Mouse (Mus musculus) duodenum, adult 2 months (tissue): Measurements from ENCODE around the gene Yif1a. TPM values are rescaled to one million over a fixed set of nuclear protein-coding genes. Genes with fewer than 3 reads are reported as not detected.

Source experiments
- polyA plus RNA-seq: library from polyadenylated mRNA; depleted of rRNA; stranded (reverse); fragments of >200 nt; gene quantifications from 2 replicates; pipeline ENCODE4 v1.2.3, GENCODE M21; 2012; ENCODE audit warnings: low replicate concordance; rRNA removed

Gene Yif1a
- polyA plus RNA-seq, result 254 and 407 TPM in 2 replicates

DNA sequence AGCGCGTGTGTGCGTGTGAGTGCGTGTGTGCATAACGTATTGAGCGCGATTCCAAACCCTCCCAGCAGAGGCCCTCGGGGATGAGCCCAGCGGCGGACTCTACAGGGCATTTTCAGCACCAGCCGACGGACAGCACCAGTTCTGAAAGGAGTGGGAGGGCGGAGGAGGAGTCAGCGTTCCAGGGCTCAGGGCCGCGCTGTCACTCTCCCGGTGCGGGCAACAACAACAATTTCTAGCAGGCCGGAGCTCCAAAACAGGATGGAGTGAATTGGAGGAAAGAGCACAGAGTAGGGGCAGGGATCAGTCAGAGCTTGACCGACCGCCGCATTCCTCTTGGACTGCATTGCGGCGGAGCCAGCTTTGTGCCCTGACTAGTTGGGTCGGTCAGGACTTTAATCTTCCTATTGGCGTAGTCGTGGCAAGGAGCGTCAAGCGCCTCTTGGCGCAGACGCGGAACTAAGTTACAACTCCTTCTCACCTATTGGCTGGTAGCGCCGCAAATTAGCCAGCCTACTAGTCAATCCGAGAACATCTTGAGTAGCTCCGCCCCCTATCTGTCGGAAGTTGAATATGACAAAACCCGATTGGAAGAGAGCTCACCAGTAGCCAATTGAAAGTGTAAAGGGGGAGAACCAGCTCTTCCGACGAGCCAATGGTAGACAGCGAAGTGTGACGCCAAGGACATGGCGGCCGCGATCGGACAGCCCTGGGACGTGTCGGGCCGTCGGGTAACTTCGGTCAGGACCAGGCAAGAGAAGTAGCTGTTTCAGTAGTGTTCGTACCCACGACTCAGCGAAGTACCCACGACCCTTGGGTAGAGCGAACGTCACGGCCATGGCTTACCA is at the start of gene Yif1a:
Gene Yif1a, plus strand, starts transcription at position 655 of the 845 bp plus-strand sequence.

GRCm38 (mm10) chr19:5038709-5039156 is 49.6 kb upstream of the Yif1a start, which contains the start of the genes B4gat1 and AC124502.3:
TSS of gene B4gat1 (plus strand) at chr19:5038826.
TSS of gene AC124502.3 (plus strand) at chr19:5038891.

DNA sequence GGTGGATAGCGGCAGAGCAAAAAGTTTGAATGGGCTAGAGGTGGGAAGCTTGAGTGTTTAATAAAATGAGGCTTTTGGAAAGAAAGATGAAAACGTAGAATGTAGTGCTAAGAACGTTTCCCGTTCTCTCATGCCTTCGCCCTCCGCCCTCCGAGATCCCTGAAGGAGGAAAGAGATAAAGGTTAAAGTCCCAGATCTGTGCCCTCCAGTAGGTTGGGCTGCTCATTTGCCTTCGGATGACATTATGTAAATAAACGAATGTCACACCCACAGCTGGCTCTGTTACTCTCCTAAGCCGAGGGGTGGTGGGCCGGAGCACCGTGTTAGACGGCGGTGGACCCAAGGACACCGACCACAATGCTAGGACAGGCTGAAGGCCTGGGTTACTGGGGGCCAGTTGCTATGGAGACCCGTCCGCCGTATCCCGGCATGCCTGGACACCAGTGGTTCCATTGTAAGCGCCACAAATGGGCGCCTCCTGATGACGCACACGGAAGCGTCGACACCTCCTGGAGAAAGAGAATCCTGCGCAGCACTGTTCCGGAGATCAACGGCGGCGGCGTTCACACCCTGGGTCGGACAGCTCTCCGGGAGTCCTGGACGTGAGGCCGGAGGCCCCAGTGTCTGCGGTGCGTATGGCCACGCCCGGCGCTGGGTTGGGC is 47.3 kb upstream of the Yif1a start, which contains the start of gene Brms1:
Gene Brms1, plus strand, starts transcription at position 493 of the 662 bp plus-strand sequence.

DNA sequence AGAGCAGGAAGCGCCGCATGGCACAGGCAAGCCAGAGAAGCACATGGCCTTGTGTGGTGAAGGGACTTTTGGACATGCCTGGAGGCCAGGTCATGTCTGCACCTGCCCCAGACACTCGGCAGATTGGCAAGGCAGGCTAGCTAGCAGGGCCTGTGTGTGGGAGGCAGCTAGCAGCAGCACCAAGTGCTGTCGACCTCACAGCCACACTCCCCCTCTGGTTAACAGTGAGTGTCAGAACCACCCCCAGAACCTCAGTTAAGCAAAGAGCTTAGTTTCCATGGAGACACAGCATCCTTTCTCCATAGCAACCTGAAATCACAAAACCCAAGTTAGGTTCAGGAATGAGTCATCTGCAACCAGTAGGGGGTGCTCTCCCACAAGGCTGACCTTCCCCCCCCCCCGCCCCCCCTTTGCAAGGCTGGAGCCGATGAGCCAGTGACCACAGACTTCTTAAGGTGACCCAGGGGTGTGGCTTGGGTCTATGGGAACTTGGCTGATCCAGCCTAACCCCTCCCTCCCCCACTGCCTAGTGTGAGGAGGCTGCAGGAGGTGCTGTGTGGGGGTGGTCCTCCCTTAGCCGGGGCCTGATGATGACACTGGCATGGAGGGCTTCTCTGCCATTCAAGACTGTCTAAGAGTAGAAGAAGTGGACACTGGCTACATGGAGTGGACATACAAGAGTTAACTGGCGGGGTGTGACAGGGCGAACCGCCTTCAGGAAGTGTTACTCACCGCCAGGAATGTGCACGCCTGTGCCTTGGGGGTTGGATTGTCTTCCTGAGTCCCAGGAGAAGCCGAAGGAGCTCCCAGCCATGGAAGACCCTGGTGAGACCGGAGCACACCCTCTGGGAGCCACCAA is 38.1 kb upstream of the Yif1a start, which contains the start of gene Rin1:
Gene Rin1, plus strand, starts transcription at position 435 of the 859 bp plus-strand sequence.

GRCm38 (mm10) chr19:5067867-5068569 is 20.3 kb upstream of the Yif1a start, which contains the start of gene Cd248:
TSS of gene Cd248 (plus strand) at chr19:5068078.

DNA sequence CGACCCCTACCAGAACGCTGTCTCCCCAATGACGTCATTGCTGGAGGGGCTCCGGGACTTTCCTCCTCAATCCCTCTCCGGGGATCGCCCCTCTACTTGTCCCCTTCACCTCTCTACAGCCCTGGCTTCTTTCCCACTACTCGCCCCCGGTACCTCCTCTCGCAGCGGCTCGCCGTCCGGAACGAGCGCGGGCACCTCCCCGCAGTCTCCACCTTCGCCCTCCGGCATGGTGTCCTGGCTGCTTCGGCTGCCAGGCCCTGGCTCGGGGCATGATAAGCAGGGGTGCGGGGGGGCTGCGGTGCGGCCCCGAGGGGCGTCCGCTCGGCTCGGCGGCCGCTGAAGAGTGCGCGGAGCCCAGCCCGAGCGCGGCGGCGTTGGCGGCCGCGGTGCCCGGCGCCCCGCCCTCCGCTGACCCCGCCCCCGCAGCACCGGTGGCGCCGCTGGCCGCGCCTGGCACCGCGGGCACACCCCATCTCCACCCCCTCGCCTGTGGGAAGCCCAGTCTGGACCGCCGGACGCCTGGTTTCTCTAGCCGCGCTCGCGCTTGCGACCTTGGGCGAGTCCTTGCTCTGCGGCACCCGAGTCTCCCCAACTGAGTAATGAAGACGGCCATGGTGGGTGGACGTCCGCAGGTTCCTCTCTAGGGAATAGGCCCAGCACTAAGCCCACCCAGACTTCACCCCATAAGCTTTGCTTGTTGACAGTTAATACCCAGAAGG is 3.0 kb upstream of the Yif1a start, which contains the start of gene Tmem151a:
Gene Tmem151a, minus strand, starts transcription at position 387 of the 719 bp plus-strand sequence.

DNA sequence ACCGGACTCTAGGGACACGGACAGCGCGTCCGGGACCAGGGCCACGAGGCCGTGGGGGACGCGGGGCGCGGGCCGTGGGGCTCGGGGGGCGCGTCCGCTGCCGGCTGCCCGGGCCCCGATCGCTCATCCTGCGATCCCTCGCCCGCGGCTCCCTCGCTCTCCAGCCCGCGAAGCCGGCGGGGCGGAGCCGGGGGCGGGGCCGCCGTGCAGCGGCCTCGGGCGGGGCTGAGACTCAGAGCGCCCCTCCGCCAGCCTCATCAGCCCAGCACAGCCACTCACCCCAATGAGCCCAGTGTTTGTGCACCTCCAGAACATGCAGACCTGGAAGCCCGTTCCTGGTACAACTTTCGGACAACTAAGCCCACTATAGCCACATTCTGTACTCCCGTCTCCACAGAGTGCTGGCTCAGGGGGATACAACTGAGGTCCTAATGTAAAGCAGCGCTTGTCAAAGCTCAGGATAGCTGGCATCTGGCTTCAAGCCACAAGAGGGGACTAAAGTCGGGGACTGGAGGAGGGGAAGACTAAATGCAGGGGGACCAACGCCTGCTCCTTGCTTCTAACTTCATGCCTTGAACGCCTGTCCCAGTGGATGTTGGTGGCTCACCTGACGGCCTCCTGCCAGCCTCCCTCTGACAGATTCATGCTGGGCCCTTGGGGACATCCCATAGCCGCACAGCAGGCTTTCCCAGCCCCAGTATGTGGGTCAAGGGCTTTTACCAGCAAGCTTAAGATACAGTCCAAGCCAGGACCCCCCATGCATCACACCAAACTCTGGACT is 10.2 kb downstream of the Yif1a start, which contains the start of gene Cnih2:
Gene Cnih2, minus strand, starts transcription at position 159 of the 781 bp plus-strand sequence.

GRCm38 (mm10) chr19:5106731-5107191 is 18.4 kb downstream of the Yif1a start, which contains the start of gene Rab1b:
TSS of gene Rab1b (minus strand) at chr19:5107072.

GRCm38 (mm10) chr19:5118384-5118698 is 30.0 kb downstream of the Yif1a start, which contains the start of gene Klc2:
TSS of gene Klc2 (minus strand) at chr19:5118560.

Other genes with a start within 250 kb of the Yif1a start
- gene Ccs, start 249.2 kb upstream of the Yif1a start, polyA plus RNA-seq, result 44.5 and 45.3 TPM in 2 replicates
- gene Ccdc87, start 249.2 kb upstream of the Yif1a start, polyA plus RNA-seq, result 0.05 and 0.20 TPM in 2 replicates
- gene Ctsf, start 233.4 kb upstream of the Yif1a start, polyA plus RNA-seq, result 23.8 and 33.2 TPM in 2 replicates
- 0.12 and 0.37 TPM in 2 replicates for gene Actn3, start 210.6 kb upstream of the Yif1a start, polyA plus RNA-seq
- gene Zdhhc24, start 209.9 kb upstream of the Yif1a start, polyA plus RNA-seq, result 20.0 and 26.3 TPM in 2 replicates
- 0.32 and 2.3 TPM in 2 replicates for gene Bbs1, start 181.9 kb upstream of the Yif1a start, polyA plus RNA-seq
- 131 and 152 TPM in 2 replicates for gene Dpp3, start 160.3 kb upstream of the Yif1a start, polyA plus RNA-seq
- 1.2 and 1.7 TPM in 2 replicates for gene Peli3, start 145.4 kb upstream of the Yif1a start, polyA plus RNA-seq
- 8.4 and 15.6 TPM in 2 replicates for gene Mrpl11, start 126.4 kb upstream of the Yif1a start, polyA plus RNA-seq
- 0.90 and 1.8 TPM in 2 replicates for gene Npas4, start 98.2 kb upstream of the Yif1a start, polyA plus RNA-seq
- gene Slc29a2, start 64.7 kb upstream of the Yif1a start, polyA plus RNA-seq, result 2.3 and 8.8 TPM in 2 replicates
- gene B4gat1, start 49.7 kb upstream of the Yif1a start, polyA plus RNA-seq, result 12.5 and 14.2 TPM in 2 replicates
- gene AC124502.3, start 49.6 kb upstream of the Yif1a start, polyA plus RNA-seq, result 1.3 and 2.9 TPM in 2 replicates
- gene Brms1, start 47.2 kb upstream of the Yif1a start, polyA plus RNA-seq, result 37.5 and 52.2 TPM in 2 replicates
- 3.3 and 8.5 TPM in 2 replicates for gene Rin1, start 38.1 kb upstream of the Yif1a start, polyA plus RNA-seq
- gene Cd248, start 20.5 kb upstream of the Yif1a start, polyA plus RNA-seq, result 4.6 and 4.9 TPM in 2 replicates
- 3.3 and 3.6 TPM in 2 replicates for gene Tmem151a, start 3.0 kb upstream of the Yif1a start, polyA plus RNA-seq
- gene Cnih2, start 10.0 kb downstream of the Yif1a start, polyA plus RNA-seq, result 2.0 and 3.1 TPM in 2 replicates
- 198 and 335 TPM in 2 replicates for gene Rab1b, start 18.5 kb downstream of the Yif1a start, polyA plus RNA-seq
- gene Klc2, start 30.0 kb downstream of the Yif1a start, polyA plus RNA-seq, result 23.5 and 24.1 TPM in 2 replicates
- gene Pacs1, start 184.6 kb downstream of the Yif1a start, polyA plus RNA-seq, result 6.7 and 7.8 TPM in 2 replicates
- gene Sf3b2, start 206.9 kb downstream of the Yif1a start, polyA plus RNA-seq, result 86.5 and 99.5 TPM in 2 replicates
- gene Gal3st3, start 209.8 kb downstream of the Yif1a start, polyA plus RNA-seq, result 0.08 TPM in 1 of 2 replicates, not detected in the other
- not detected in 2 replicates for gene Catsper1, start 247.2 kb downstream of the Yif1a start, polyA plus RNA-seq